Comparison of ENCODE assay signal across 17 mouse cellular contexts in the genomic region with DNA sequence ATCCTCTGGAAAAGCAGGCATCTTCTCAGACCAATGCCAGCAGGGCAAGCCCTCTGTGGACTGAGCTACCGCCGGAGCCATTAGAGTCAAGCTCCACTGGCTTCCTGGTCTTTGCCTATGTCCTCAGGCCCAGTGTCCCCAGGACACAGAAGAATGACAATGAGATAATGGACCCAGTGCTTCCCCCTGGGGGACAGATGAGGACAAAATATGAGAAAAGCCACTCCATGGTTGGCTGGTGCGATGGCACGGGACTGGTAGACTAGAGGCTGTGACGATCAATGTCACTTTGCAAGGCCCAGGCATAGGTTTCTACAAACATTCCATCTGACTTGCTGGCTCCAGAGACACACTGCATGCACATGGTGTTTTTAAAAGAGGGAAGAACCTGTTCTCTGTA. TPM values are rescaled to one million over a fixed set of nuclear protein-coding genes. Genes with fewer than 3 reads are reported as not detected.
DNase-seq lines count a peak whose midpoint lies in the region; ATAC-seq and TF ChIP-seq lines count a peak whose summit lies in the region.
"Had no signal": no experiment of that assay in that cellular context is flagged by ENCODE, and none has a peak within 500 bp of the region (broad histone marks: within the 10 kb centered on the region; RNA-seq: fewer than 3 reads in every experiment).

No protein-coding gene starts in this region.

- 77% methylated on average over 5 of the region's 5 CpGs for WGBS in hindbrain, postnatal 0 days
- 83% methylated on average over 5 of the region's 5 CpGs for WGBS in hindbrain, embryonic 12.5 days
- WGBS in liver, postnatal 0 days (ENCODE audit: insufficient replicate concordance), result 68% methylated on average over 5 of the region's 5 CpGs
- 74% methylated on average over 5 of the region's 5 CpGs for WGBS in liver, embryonic 12.5 days (ENCODE audit: insufficient replicate concordance)

- no peak for ATAC-seq in hindbrain, postnatal 0 days
- ATAC-seq in hindbrain, embryonic 12.5 days (ENCODE audit: low FRiP score), result no peak
- no peak for ATAC-seq in liver, postnatal 0 days
- ATAC-seq in liver, embryonic 12.5 days, result no peak
- ATAC-seq: forebrain, embryonic 15.5 days; Patski had no signal

- DNase-seq in hindbrain, postnatal 0 days (ENCODE audit: low spot score), result no peak
- peak; percentile 26 for DNase-seq in liver, postnatal 0 days
- DNase-seq in thymus, postnatal 4 days, result peak; percentile 49
- no peak for DNase-seq in thymus, postnatal 36 days
- DNase-seq in adrenal gland, adult 18-20 months (ENCODE audit: low spot score in 2 of 2), result no peak
- no peak for DNase-seq in adrenal gland, adult (ENCODE audit: inconsistent age in 2 of 2, low spot score in 1 of 2)
- DNase-seq: cerebellum, adult 8-10 months; gastrocnemius, postnatal 10 days; kidney, adult 11 months; layer of hippocampus, adult 9-11 months; right cerebral cortex, postnatal 25 days had no signal

- no peaks in the 10 kb centered on the region for H3K9me3 ChIP-seq in hindbrain, postnatal 0 days (ENCODE audit: low read length)
- H3K9me3 ChIP-seq in hindbrain, embryonic 12.5 days (replicated peaks), result no peaks in the 10 kb centered on the region
- H3K9me3 ChIP-seq in liver, postnatal 0 days (ENCODE audit: low read length), result no peaks in the 10 kb centered on the region
- no peaks in the 10 kb centered on the region for H3K9me3 ChIP-seq in liver, embryonic 12.5 days (replicated peaks)
- H3K9me3 ChIP-seq: forebrain, embryonic 15.5 days; liver, embryonic 15.5 days had no signal

- no peaks in the 10 kb centered on the region for H3K36me3 ChIP-seq in hindbrain, postnatal 0 days (ENCODE audit: insufficient read depth, low read length)
- no peaks in the 10 kb centered on the region for H3K36me3 ChIP-seq in hindbrain, embryonic 12.5 days
- H3K36me3 ChIP-seq in liver, postnatal 0 days (replicated peaks; ENCODE audit: insufficient read depth, low read length), result no peaks in the 10 kb centered on the region
- H3K36me3 ChIP-seq in liver, embryonic 12.5 days, result no peaks in the 10 kb centered on the region
- H3K36me3 ChIP-seq: forebrain, embryonic 15.5 days; liver, embryonic 15.5 days had no signal

- H3K4me1 ChIP-seq in hindbrain, postnatal 0 days (ENCODE audit: insufficient read depth, low read length), result peaks cover 14% of the 10 kb centered on the region
- H3K4me1 ChIP-seq in hindbrain, embryonic 12.5 days, result peaks cover 19% of the 10 kb centered on the region
- H3K4me1 ChIP-seq in liver, postnatal 0 days (ENCODE audit: insufficient read depth), result peaks cover 7% of the 10 kb centered on the region; the same call in 1 of the 2 replicates
- peaks cover 25% of the 10 kb centered on the region for H3K4me1 ChIP-seq in liver, embryonic 12.5 days

- no peak overlapping the region for H3K27ac ChIP-seq in hindbrain, postnatal 0 days
- no peak overlapping the region for H3K27ac ChIP-seq in hindbrain, embryonic 12.5 days
- H3K27ac ChIP-seq in liver, postnatal 0 days (ENCODE audit: low read depth), result no peak overlapping the region
- H3K27ac ChIP-seq in liver, embryonic 12.5 days, result no peak overlapping the region
- H3K27ac ChIP-seq: forebrain, embryonic 15.5 days; liver, embryonic 15.5 days had no signal

- no peak overlapping the region for H3K9ac ChIP-seq in hindbrain, postnatal 0 days (replicated peaks; ENCODE audit: low read length)
- H3K9ac ChIP-seq in hindbrain, embryonic 12.5 days, result no peak overlapping the region
- H3K9ac ChIP-seq in liver, postnatal 0 days (replicated peaks), result no peak overlapping the region
- no peak overlapping the region for H3K9ac ChIP-seq in liver, embryonic 12.5 days
- H3K9ac ChIP-seq: forebrain, embryonic 15.5 days; liver, embryonic 15.5 days had no signal

- H3K27me3 ChIP-seq in hindbrain, postnatal 0 days (ENCODE audit: insufficient read depth, low read length), result peaks cover 4% of the 10 kb centered on the region; the same call in 1 of the 2 replicates
- H3K27me3 ChIP-seq in hindbrain, embryonic 12.5 days, result peaks cover 45% of the 10 kb centered on the region
- peaks cover 22% of the 10 kb centered on the region for H3K27me3 ChIP-seq in liver, postnatal 0 days (ENCODE audit: insufficient read depth, low read length)
- H3K27me3 ChIP-seq in liver, embryonic 12.5 days (replicated peaks), result peaks cover 65% of the 10 kb centered on the region
- H3K27me3 ChIP-seq: Patski had no signal

- H3K4me2 ChIP-seq in hindbrain, postnatal 0 days (ENCODE audit: low read depth, low read length), result no peak overlapping the region
- no peak overlapping the region for H3K4me2 ChIP-seq in hindbrain, embryonic 12.5 days (replicated peaks)
- no peak overlapping the region for H3K4me2 ChIP-seq in liver, postnatal 0 days (ENCODE audit: low read depth, low read length)
- no peak overlapping the region for H3K4me2 ChIP-seq in liver, embryonic 12.5 days
- H3K4me2 ChIP-seq: forebrain, embryonic 15.5 days; heart, embryonic 11.5 days; liver, embryonic 15.5 days had no signal

- TF ChIP-seq CTCF in hindbrain, postnatal 0 days (IDR thresholded peaks at IDR 0.05; ENCODE audit: low read depth), result peak; percentile 13; the same call in 1 of the 2 replicates
- TF ChIP-seq CTCF in liver, postnatal 0 days (IDR thresholded peaks at IDR 0.05; ENCODE audit: low read depth), result peak; percentile 46

- no peak overlapping the region for H3K4me3 ChIP-seq in hindbrain, postnatal 0 days (ENCODE audit: low read length)
- no peak overlapping the region for H3K4me3 ChIP-seq in hindbrain, embryonic 12.5 days
- no peak overlapping the region for H3K4me3 ChIP-seq in liver, postnatal 0 days (ENCODE audit: low read depth, low read length)
- H3K4me3 ChIP-seq in liver, embryonic 12.5 days, result no peak overlapping the region
- H3K4me3 ChIP-seq: forebrain, embryonic 15.5 days; liver, embryonic 15.5 days had no signal

- no peak for TF ChIP-seq EP300 in liver, postnatal 0 days (IDR thresholded peaks at IDR 0.05; ENCODE audit: low read depth)

RNA-seq across cellular contexts. Expression of gene Nfatc2, which starts 8.5 kb away (rescaled TPM):
- 7.4 and 8.5 TPM in 2 replicates for total RNA-seq in hindbrain, postnatal 0 days (2014; rRNA removed)
- polyA plus RNA-seq in hindbrain, postnatal 0 days (2015; fragmentation: Nextera tagmentation; extraction: Ambion mirVana), result 6.5 and 6.6 TPM in 2 replicates
- polyA plus RNA-seq in hindbrain, embryonic 12.5 days (2016; fragmentation: Nextera tagmentation; extraction: Ambion mirVana), result 2.2 and 2.4 TPM in 2 replicates
- polyA plus RNA-seq in liver, postnatal 0 days (2015; fragmentation: Nextera tagmentation; extraction: Ambion mirVana), result 0.11 and 0.18 TPM in 2 replicates
- polyA plus RNA-seq in liver, embryonic 12.5 days (2016; fragmentation: Nextera tagmentation; extraction: Ambion mirVana), result 0.29 and 0.41 TPM in 2 replicates
- total RNA-seq in adrenal gland, adult 18-20 months (2021), result 1 to 10 TPM; 2.8 to 3.7 TPM

Comparison
In these comparisons a context has a peak if more than half of its experiments do, and no peak if none do; other contexts are left out.
1. DNase-seq: peak in liver, postnatal 0 days (single experiment) and thymus, postnatal 4 days (single experiment); none in hindbrain, postnatal 0 days (single experiment), thymus, postnatal 36 days (0 of 2), adrenal gland, adult 18-20 months (0 of 2) and adrenal gland, adult (0 of 2).